Mouse (Mus musculus) kidney, embryonic 14.5 days (tissue): ENCODE measurements around the gene Aqp9. TPM values are rescaled to one million over a fixed set of nuclear protein-coding genes. Genes with fewer than 3 reads are reported as not detected.

Experiments
- ATAC-seq: fragments of 200-750 bp; cut with Nextera tagmentation; 2 replicates; pipeline ENCODE4 v1.8.0; 2017; ENCODE audit warnings: moderate number of reproducible peaks, mild to moderate bottlenecking, moderate TSS enrichment, moderate library complexity; ENCODE audit not compliant: low FRiP score, low TSS enrichment
- H3K27ac ChIP-seq: fragments of 300-500 bp; sonication (generic); 2 replicates; pipeline ENCODE4 v1.5.1; 2014; ENCODE audit warnings: low read depth, mild to moderate bottlenecking, low read length, moderate library complexity, mixed read lengths
- H3K27me3 ChIP-seq: fragments of 300-500 bp; sonication (generic); 2 replicates; pipeline ENCODE4 v1.6.1; 2014; ENCODE audit warnings: mild to moderate bottlenecking, low read length; ENCODE audit not compliant: control insufficient read depth, insufficient read depth
- H3K36me3 ChIP-seq: fragments of 300-500 bp; sonication (generic); 2 replicates; pipeline ENCODE4 v1.6.1; 2014; ENCODE audit warnings: low read length, mixed read lengths; ENCODE audit not compliant: control insufficient read depth, insufficient read depth
- H3K4me1 ChIP-seq: fragments of 300-500 bp; sonication (generic); 2 replicates; pipeline ENCODE4 v1.6.1; 2014; ENCODE audit warnings: low read length, mixed read lengths; ENCODE audit not compliant: control insufficient read depth, insufficient read depth
- H3K4me2 ChIP-seq: fragments of 300-500 bp; sonication (generic); replicated peaks from 2 replicates; pipeline ENCODE4 v1.6.1; 2014; ENCODE audit warnings: low read depth, mild to moderate bottlenecking, low read length
- H3K4me3 ChIP-seq: fragments of 300-500 bp; sonication (generic); 2 replicates; pipeline ENCODE4 v1.5.1; 2014; ENCODE audit warnings: mild to moderate bottlenecking, low read length
- H3K9ac ChIP-seq: fragments of 300-500 bp; sonication (generic); 2 replicates; pipeline ENCODE4 v1.6.1; 2014; ENCODE audit warnings: low read depth, mild to moderate bottlenecking, low read length, moderate library complexity
- H3K9me3 ChIP-seq: fragments of 300-500 bp; sonication (generic); 2 replicates; pipeline ENCODE4 v1.6.1; 2016; ENCODE audit warnings: low read length; ENCODE audit not compliant: control insufficient read depth
- WGBS: fragments of 180-500 bp; shearing (Covaris S2); extraction: QIAGEN DNeasy Blood & Tissue Kit; methylation state at CpG from one replicate; pipeline ENCODE4 v1.1.7; 2014; 5-methylcytosine and 5-hydroxymethylcytosine counted together
- polyA plus RNA-seq: library from polyadenylated mRNA; unstranded; fragments of >200 nt; fragmentation: Nextera tagmentation; extraction: Ambion mirVana; gene quantifications from 2 replicates; pipeline ENCODE4 v1.2.1, GENCODE M21; 2014

The Aqp9 gene
- polyA plus RNA-seq, 1 experiment from 2014 or later = 0.27 TPM

DNA sequence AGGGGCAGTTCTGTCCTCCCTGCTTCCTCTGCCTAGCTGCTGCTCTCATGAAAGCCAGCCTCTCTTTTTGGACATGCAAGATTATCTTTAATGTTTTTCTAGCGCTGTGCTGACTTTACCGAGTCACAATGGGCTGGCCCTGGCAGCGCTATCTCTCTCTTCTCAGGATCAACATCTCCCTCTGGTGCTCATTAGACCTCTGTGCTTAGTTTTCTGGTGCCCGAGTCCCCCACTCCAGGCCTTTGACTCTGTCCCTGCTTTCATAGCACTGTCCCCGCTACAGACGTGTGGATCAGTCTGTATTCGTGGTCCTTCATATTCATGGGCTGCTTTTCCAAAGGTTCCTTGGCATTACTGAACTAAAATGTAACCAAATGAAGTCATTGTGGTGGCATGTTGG lies 89.3 kb downstream of the Aqp9 start:
- ATAC-seq = no peak
- H3K4me2 ChIP-seq = no peak overlapping the region
- H3K9ac ChIP-seq = no peak overlapping the region
- no peaks in the 10 kb centered on the region for H3K4me1 ChIP-seq
- no peaks in the 10 kb centered on the region for H3K9me3 ChIP-seq
- H3K27me3 ChIP-seq = no peaks in the 10 kb centered on the region
- WGBS = 63% methylated on average over 7 of the region's 7 CpGs
- H3K27ac ChIP-seq = no peak overlapping the region
- H3K4me3 ChIP-seq = no peak overlapping the region
- H3K36me3 ChIP-seq = no peaks in the 10 kb centered on the region

DNA sequence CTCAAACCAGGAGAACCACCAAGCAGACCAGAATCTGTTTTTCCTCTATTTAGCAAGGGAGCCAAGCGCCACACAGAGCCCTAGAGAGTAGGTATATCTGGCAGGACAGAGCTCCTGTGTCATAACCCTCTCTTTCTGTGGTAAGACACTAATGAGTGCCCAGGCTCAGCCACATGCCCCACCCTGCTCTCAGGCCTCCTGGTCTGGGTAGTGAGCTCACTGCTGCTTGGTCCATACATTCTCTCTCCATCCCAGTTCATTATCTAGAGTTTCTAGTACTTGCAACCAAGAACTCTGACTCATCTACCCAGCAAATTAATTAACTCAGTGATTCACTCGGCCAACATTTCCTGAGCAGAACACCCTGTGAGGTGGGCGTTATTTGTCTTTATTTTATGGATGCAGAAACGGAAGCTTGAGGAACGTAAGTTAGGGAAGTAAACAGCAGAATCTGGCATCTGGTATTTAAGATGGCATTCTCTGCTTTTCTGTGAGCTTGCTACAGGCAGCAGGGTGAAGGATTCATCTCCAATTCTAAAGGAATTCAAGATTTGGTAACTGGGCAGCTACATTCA lies 91.1 kb downstream of the Aqp9 start:
- Histone ChIP-seq H3K4me2 (no peak overlapping the region), H3K27me3 (no peaks in the 10 kb centered on the region), H3K36me3 (no peaks in the 10 kb centered on the region), H3K9me3 (no peaks in the 10 kb centered on the region), H3K9ac (no peak overlapping the region), H3K4me1 (no peaks in the 10 kb centered on the region), H3K27ac (no peak overlapping the region), H3K4me3 (no peak overlapping the region)
- no peak for ATAC-seq
- 81% methylated on average over 5 of the region's 5 CpGs for WGBS

DNA sequence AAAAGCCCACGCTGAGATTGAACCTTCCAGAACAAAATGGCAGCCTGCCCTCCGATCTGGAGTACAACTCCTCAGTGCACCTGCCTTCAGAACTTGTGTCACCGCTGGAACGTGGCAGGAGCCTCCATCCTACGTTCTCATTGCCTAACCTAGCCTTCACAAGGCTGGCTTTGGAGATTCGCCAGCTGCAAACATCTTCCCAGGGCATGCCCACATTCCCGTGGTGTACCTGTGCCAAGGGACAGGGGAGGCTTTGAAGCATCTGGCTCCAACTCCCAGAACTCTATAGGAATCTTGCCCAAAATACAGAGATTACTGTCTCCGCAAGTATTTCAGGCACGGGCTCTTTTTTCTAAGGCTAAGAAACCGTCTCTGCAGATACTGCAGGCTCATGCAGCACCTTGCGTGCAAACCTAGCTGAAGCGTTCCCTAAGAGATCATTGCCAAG lies 92.3 kb downstream of the Aqp9 start:
- WGBS = 87% methylated on average over 12 of the region's 12 CpGs
- H3K27ac ChIP-seq = no peak overlapping the region
- no peaks in the 10 kb centered on the region for H3K9me3 ChIP-seq
- H3K9ac ChIP-seq = no peak overlapping the region
- no peak overlapping the region for H3K4me2 ChIP-seq
- no peaks in the 10 kb centered on the region for H3K4me1 ChIP-seq
- ATAC-seq = no peak
- H3K27me3 ChIP-seq = no peaks in the 10 kb centered on the region
- no peak overlapping the region for H3K4me3 ChIP-seq
- no peaks in the 10 kb centered on the region for H3K36me3 ChIP-seq

DNA sequence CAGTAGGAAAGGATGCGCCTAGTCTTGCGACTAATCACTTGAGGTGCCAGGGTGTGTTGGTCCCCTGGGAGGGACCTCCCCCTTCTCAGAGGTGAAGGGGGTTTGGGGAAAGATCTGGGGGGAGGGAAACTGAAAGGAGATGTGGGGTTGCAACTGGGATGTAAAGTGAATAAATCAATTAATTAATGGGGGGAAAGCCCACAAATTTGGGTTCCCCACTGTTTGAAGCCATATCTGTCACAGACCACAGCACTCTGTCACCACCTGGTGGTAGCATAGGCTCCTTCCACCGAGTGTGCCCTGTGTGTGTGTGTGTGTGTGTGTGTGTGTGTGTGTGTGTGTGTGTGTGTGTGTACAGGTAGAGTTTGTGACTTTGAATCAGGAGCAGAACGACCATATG lies 94.7 kb downstream of the Aqp9 start:
- Histone ChIP-seq H3K4me2 (no peak overlapping the region), H3K36me3 (no peaks in the 10 kb centered on the region), H3K4me3 (no peak overlapping the region), H3K27me3 (no peaks in the 10 kb centered on the region), H3K9ac (no peak overlapping the region), H3K4me1 (no peaks in the 10 kb centered on the region), H3K9me3 (no peaks in the 10 kb centered on the region), H3K27ac (no peak overlapping the region)
- ATAC-seq = 0 out of 2 replicates have a peak, but pooled peaks have one; percentile 46
- WGBS = 67% methylated on average over 4 of the region's 4 CpGs

DNA sequence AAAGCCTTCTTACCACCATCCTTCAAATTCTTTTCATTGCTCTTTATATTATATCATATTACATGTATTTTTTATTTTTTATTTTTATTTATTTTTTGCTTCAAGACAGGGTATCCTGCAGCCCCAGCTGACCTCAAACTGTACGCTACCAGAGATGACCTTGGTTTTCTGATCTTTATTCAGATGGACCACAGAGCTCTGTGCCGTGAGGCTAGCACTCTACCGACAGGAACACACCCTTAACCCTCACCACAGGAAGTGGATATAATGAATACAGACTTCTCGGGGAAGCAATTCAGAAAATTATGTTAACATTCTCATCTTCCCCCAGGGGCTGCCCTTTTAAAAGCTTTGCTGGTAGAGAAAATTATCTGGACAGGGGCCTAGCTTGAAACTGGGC lies 95.4 kb downstream of the Aqp9 start:
- Histone ChIP-seq H3K4me1 (no peaks in the 10 kb centered on the region), H3K4me2 (no peak overlapping the region), H3K27me3 (no peaks in the 10 kb centered on the region), H3K9me3 (no peaks in the 10 kb centered on the region), H3K4me3 (no peak overlapping the region), H3K36me3 (no peaks in the 10 kb centered on the region), H3K27ac (no peak overlapping the region), H3K9ac (no peak overlapping the region)
- no peak for ATAC-seq
- 58% methylated on average over 4 of the region's 4 CpGs for WGBS

DNA sequence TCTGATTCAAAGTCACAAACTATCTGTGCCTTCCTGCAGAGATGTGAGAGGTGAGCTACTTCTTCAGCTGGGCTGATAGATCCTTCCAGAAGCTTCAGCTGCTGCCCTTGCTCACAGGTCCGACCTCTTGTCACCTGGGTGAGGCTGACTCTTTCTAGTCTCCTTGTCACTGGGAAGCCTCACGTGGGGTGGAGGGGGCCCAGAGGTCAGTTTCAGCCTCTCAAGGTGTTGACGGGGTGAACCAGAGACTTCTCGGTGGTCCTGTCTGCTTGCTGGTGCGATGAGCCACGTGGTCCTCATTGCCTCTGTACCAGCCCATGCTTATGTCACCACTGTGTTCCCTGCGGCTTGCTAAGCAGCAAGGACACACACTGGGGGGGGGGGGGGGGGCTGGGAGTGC lies 96.0 kb downstream of the Aqp9 start:
- no peak overlapping the region for H3K4me3 ChIP-seq

DNA sequence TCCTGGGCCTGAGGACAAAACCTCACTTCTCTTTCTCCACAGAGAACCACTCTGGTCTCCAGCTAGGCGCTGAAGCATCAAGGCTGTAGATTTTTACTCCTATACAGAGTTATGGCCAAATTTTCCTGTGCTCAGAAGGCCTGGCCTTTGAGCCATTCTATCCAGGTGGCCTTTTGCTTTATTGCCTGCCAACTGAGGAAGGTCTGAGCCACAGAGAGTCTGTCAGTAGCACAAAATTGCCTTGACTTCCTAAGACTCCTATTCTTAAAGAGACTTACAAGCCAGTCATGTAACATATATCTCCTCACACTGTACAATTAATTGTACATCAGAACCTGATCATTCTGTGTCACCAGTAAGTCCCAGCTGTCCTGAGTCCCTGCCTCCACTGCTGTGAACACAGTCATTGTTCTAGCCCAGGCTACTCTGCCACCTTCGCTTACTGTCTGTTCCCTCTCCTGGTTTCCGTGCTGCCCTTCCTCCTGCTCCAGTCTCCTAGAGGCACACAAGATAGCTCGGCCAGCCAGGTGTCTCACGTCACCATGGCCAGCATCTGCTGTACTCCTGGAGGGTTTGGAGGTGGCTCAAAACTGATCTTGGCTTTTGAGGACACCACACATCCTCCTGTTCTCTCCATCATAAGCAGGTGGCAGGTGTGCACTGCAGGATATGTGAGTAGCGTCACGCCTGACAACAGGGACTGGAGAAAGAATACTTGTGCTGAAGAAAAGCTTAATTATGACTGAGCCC lies 96.7 kb downstream of the Aqp9 start:
- Histone ChIP-seq H3K4me2 (no peak overlapping the region), H3K4me3 (no peak overlapping the region), H3K9me3 (no peaks in the 10 kb centered on the region), H3K4me1 (no peaks in the 10 kb centered on the region), H3K27ac (no peak overlapping the region), H3K27me3 (no peaks in the 10 kb centered on the region), H3K9ac (no peak overlapping the region), H3K36me3 (no peaks in the 10 kb centered on the region)
- no peak for ATAC-seq
- WGBS = 67% methylated on average over 7 of the region's 7 CpGs

More for the DNA sequence above, 96.0 kb downstream of the Aqp9 start:
- Histone ChIP-seq H3K4me2 (no peak overlapping the region), H3K9ac (no peak overlapping the region), H3K27me3 (no peaks in the 10 kb centered on the region), H3K36me3 (no peaks in the 10 kb centered on the region), H3K27ac (no peak overlapping the region), H3K9me3 (no peaks in the 10 kb centered on the region), H3K4me1 (no peaks in the 10 kb centered on the region)
- 68% methylated on average over 7 of the region's 7 CpGs for WGBS
- no peak for ATAC-seq

DNA sequence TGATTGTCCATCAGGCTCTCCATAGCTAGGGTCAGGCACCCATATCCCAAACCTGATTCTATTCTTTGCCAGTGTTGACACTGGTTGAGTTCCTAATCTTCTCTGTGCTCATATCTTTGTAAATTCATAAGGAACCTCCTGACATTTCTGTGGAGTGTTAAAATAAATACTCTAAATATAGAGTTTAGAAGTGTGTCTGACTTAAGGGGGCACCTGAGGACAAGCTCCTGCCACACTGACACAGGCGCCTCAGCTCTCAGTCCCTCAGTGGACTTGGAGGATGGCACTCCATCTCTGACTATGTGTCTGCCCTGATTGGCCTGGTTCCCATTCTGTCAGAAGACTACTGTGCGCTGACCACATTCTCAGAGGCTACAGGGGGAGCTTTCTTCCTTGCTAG lies 97.9 kb downstream of the Aqp9 start:
- 83% methylated on average over 2 of the region's 2 CpGs for WGBS

DNA sequence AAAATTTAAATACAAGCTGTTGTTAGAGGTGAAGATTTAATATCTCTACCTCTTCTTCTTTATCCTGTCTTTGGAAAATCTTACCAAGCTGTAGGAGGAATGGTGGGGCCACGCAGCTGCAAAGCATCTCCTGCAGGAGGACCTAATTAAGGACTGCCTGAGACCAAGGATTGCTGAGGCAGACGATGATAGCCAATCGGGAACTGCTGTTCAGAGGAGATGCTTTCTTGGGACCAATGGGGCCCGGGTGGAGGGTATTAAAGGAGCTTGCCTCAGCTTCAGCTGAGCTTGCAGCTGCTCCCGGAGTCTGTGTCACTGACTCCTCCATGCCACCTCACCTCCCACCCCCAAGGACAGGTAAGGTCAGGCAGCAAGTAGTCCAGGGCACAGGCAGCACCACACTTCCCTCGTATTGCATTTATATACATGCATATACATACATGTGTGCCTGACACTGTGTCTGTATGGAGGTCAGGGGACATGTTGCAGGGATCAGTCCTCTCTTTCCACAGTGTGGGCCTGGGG lies 99.6 kb downstream of the Aqp9 start:
- Histone ChIP-seq H3K9ac (no peak overlapping the region), H3K4me3 (no peak overlapping the region), H3K27ac (no peak overlapping the region), H3K4me2 (no peak overlapping the region), H3K27me3 (no peaks in the 10 kb centered on the region), H3K4me1 (peaks cover 5% of the 10 kb centered on the region; the same call in 1 of the 2 replicates), H3K36me3 (no peaks in the 10 kb centered on the region), H3K9me3 (no peaks in the 10 kb centered on the region)
- no peak for ATAC-seq
- 49% methylated on average over 6 of the region's 6 CpGs for WGBS

More for the DNA sequence above, 97.9 kb downstream of the Aqp9 start:
- H3K4me2 ChIP-seq = no peak overlapping the region
- H3K9ac ChIP-seq = no peak overlapping the region
- no peak overlapping the region for H3K27ac ChIP-seq
- no peaks in the 10 kb centered on the region for H3K27me3 ChIP-seq
- no peak for ATAC-seq
- H3K4me3 ChIP-seq = no peak overlapping the region
- no peaks in the 10 kb centered on the region for H3K36me3 ChIP-seq
- peaks cover 1% of the 10 kb centered on the region; the same call in 1 of the 2 replicates for H3K4me1 ChIP-seq
- H3K9me3 ChIP-seq = no peaks in the 10 kb centered on the region
